Mouse (Mus musculus) CD4-positive naive resting alpha-beta T cell, adult 57 days (primary cell): ENCODE measurements around the gene Hpcal1. TPM values are rescaled to one million over a fixed set of nuclear protein-coding genes. Genes with fewer than 3 reads are reported as not detected.

Source experiments
- total RNA-seq: library from RNA; stranded (reverse); gene quantifications from one replicate; pipeline ENCODE4 v1.2.4, GENCODE M21; 2023

The Hpcal1 gene
- total RNA-seq: 82.6 TPM

GRCm38 (mm10) chr12:17690564-17691281 lies at the start of gene Hpcal1:
Gene Hpcal1, plus strand, starts transcription at chr12:17690856.

Other genes with a start within 250 kb of the Hpcal1 start
- 488 TPM for gene Odc1, start 146.1 kb upstream of the Hpcal1 start, total RNA-seq